In genomic region chr5:148867171-148867570, GRCm38 (mm10) we compare ENCODE assay signal across 15 mouse cellular contexts.
"Had no signal": no experiment of that assay in that cellular context is flagged by ENCODE, and none has a peak within 500 bp of the region (broad histone marks: within the 10 kb centered on the region; RNA-seq: fewer than 3 reads in every experiment).

No protein-coding gene starts in this region.

- H3K4me2 ChIP-seq: limb, embryonic 13.5 days; liver, embryonic 13.5 days; midbrain, embryonic 13.5 days; stomach, embryonic 15.5 days had no signal

- H3K4me1 ChIP-seq: midbrain, embryonic 10.5 days; stomach, embryonic 15.5 days had no signal

- H3K27ac ChIP-seq: layer of hippocampus, adult 2 months; limb, embryonic 10.5 days; limb, embryonic 13.5 days; liver, embryonic 13.5 days; lung, embryonic 15.5 days; midbrain, embryonic 10.5 days; midbrain, embryonic 13.5 days; stomach, embryonic 15.5 days had no signal

- ATAC-seq: midbrain, embryonic 13.5 days; midbrain, embryonic 16.5 days had no signal

- H3K9me3 ChIP-seq: limb, embryonic 10.5 days; limb, embryonic 13.5 days; liver, embryonic 13.5 days; lung, embryonic 15.5 days; megakaryocyte, embryonic 14.5 days; midbrain, embryonic 10.5 days; stomach, embryonic 15.5 days had no signal

- H3K27me3 ChIP-seq: limb, embryonic 13.5 days; lung, embryonic 15.5 days; midbrain, embryonic 13.5 days; stomach, embryonic 15.5 days had no signal

- H3K36me3 ChIP-seq: limb, embryonic 13.5 days; liver, embryonic 13.5 days; lung, embryonic 15.5 days; stomach, embryonic 15.5 days had no signal

- H3K4me3 ChIP-seq: layer of hippocampus, adult 2 months; limb, embryonic 10.5 days; limb, embryonic 13.5 days; liver, embryonic 13.5 days; lung, embryonic 15.5 days; megakaryocyte, embryonic 14.5 days; midbrain, embryonic 10.5 days; midbrain, embryonic 13.5 days; myocyte; stomach, embryonic 15.5 days had no signal

- H3K9ac ChIP-seq: limb, embryonic 13.5 days; liver, embryonic 13.5 days; lung, embryonic 15.5 days; midbrain, embryonic 13.5 days; stomach, embryonic 15.5 days had no signal

- DNase-seq: kidney, adult 18-20 months; kidney, adult 9 months; kidney, postnatal 25 days; layer of hippocampus, adult 9-11 months; liver, embryonic 13.5 days had no signal
